Mouse (Mus musculus) regulatory T cell (primary cell): ENCODE data around the gene Sectm1a.
"Not testable (repeated sequence)": the region's sequence is repeated elsewhere in the genome, so short reads cannot be mapped to it uniquely, and the experiment has no call there.

Experiments
- in situ Hi-C: fragments of 300-600 bp; cut with MboI, MseI; formaldehyde crosslinking; loops from one replicate; pipeline ENCODE4 v1.15.1; 2025; ENCODE audit warnings: high pct_unique_total_duplicates

Sectm1a gene

DNA sequence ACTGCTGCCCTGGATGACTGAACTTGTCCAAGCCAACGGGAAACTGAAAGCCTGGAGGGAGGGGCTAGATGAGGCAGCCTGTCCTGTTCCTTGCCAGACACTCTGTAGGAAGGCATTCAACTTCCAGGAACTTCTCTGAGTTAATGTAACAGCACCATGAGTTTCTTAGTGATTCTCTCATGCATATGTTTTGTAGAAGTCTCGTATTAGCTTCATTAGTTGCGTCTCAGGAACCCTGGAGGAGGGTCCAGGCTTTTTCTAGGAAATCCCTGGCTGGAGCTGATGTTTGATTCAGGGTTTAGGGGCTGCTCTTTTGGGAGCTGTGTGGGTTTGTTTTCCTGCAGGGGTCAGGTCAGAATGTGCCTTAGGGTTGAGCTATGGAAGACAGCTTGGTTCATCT lies at the start of gene Sectm1a:
Sectm1a (minus strand) TSS at position 101 of the 400 bp plus-strand sequence.
- in situ Hi-C loops: no loop called here

DNA sequence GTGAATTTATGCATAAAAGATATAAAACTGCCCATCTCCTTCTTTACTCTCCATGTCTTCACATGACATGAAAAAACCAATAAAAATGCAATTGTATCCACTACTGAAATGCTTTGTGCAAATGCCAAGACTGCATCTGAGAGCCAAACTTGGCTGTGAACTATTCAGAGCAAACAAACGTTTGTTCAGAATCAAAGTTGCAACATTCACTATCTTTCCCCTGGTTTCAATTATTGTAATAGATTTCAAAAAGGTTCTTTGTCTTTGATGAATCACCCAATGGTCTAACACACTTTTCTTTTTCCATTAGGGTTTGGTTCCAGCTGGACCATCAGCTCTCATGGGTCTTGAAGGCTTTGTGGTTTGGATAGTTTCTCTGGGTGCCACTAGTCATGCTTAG lies 48.6 kb upstream of the Sectm1a start:
- in situ Hi-C loops: no loop called here

DNA sequence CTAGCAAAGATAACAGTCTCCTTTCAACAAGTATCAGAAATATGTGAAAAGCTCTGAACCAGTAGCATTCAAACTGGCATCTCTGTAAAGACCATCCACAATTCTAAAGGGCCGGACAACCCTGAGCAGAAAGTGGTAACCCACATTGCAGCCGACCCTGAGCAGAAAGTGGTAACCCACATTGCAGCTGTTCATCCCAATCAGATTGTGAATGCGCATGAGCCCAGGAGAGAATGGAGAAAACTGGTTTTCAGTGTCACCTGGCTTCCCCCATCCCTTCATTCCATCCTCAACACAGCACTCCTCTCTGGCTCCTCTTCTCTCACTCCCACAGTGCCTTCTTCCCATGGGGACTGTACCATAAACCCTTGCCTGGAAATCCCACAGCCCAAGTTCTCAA lies 46.4 kb upstream of the Sectm1a start:
- in situ Hi-C loops: no loop called here

DNA sequence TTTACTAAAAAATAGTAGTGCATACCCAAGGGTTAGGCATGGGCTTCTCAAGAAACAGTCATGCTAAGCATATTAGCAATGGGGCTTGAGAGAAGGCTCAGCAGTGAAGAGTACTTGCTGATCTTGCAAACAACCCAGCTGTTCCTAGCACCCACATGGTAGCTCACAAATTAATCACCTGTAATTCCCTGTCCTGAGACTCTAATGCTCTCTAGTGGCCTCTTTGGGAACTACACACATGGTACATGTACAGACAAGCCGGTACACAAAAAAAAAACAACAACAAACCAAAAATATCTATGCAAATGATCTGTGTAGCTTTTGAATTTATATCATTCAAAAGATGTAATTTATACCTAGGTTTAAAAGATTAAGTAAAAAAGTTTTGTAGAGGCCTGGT lies 45.4 kb upstream of the Sectm1a start:
- in situ Hi-C loops: no loop called here

DNA sequence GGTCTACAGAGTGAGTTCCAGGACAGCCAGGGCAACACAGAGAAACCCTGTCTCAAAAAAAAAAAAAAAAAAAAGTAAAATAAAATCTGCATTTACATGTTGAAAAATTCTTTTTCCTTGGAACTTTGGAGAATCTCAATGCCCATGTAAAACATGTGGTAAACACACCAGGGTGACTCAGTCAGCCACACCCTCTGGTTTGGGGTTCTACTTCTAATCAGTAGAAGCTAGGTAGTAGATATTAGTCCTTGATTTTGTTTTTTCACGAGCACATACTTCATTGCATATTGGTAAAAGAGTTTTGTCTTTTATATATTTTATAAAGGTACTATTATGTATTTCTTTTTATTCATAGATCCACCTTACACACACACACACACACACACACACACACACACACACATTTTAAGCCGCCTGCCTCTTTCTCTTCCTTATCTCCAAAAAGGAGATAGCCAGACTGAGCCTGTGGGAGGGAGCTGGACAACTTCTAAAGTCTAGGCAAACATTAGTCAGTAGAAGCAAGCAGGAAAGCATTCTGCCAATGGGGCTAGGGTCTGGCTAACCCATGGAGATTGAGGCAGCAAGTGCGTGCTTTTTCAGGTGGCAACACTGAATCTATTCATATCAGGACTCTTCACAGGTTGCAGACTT lies 44.6 kb upstream of the Sectm1a start:
- in situ Hi-C loops: no loop called here

DNA sequence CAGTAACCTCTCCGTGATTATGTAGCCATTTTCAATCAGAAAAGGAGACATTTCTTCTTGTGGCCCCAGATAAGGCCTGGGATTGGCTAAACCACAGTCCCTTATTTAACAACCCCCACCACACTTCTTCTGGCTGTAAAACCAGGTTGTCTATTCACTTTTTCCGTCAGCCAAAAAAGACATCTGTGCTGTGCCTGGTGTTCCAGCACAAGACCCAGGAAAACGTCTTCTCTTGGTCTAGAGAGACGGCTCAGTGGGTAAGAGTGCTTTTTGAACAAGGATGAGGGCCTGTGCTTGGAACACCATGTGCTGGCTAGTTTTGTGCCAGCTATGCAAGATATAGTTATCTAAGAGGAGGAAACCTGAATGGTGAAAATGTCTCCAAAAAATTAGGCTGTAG lies 42.4 kb upstream of the Sectm1a start:
- in situ Hi-C loops: no loop called here

DNA sequence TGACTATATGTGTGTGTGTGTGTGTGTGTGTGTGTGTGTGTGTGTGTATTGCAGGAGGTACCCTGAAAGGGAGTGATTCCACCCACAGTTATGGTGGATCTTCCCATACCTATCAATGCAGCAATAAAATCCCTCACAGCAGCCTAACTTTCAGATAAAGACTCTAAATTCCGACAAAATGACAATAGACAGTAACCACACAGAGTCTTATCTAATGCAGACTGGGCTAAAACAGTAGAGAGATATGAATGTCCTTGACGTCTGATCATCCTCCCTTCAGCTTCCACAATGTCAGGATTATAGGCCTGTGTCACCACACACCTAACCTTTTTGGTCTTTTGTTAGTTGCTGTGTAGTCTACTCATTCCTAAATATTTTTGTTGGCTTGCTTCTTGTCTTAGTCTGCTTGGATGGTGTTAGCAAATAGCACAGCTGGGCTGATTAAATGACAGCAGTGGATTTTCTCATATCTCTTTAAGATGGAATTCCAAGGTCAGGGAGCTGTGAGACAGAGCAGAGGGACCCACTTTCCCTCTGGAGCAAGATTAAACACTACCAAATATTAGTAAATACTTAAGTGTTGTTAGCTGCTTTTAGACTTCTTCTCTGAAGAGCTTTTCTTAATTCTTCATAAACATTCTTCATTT lies 41.1 kb upstream of the Sectm1a start:
- in situ Hi-C loops: no loop called here

DNA sequence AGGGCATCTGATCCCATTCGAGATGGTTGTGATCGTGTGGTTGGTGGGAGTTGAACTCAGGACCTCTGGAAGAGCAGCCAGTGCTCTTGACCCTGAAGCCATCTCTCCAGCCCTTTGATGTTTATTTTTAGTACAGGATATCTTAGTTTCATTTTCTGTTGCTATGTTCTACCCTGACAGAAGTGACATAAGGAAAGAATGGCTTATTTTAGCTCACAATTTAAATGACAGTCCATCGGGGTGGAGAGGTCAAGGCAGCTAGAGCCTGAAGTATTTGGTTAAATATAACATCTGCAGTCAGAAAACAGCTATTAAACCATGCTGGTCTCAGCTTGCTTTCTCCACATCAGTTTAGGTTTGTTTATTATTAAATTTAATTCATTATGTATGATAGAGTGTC lies 40.1 kb upstream of the Sectm1a start:
- in situ Hi-C loops: no loop called here

DNA sequence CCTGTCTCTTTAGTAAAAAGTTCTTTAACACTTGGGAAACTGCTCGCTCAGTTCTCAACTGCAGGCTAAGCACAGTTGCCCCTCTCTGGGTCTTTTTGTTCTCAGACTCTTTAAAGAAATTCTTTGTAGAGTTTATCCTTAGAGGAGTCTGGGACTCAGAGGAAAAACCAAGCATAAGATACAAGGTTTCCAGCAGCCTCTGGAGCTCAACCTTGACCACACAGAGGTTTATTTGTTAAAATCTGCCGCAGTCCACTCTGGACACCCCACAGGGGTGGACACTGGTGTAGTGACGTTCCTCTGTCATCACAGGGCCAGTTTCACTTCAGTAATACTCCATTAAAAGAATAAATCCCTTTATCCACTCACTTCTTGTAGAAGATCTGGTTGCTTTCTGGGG lies 37.6 kb upstream of the Sectm1a start, which contains the start of gene Tex19.2:
Tex19.2 (minus strand) TSS at position 101 of the 400 bp plus-strand sequence.
- in situ Hi-C loops: loop anchor here (5.0 kb wide), 1 partner anchor 51 kb away; no protein-coding TSS in a partner anchor

DNA sequence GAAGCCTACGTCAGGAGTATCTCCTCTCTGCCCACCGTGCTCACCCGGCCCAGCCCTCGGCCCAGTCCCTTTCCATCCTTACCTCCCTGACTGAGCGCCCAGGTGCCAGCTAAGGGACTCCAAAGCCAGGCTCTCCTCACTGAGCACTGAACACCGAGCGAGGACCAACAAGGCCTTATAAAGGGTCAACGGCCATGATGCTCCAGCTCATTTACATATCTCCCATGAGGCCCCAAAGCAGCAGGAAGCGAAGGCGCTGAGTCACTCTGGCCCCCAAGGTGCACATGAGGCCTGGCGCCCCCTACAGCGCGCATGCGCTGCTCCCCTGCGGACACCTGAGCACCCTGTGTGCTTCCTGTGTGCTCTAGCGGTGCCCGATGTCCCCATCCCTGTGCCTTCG lies 37.1 kb upstream of the Sectm1a start:
- in situ Hi-C loops: loop anchor here (5.0 kb wide), 1 partner anchor 51 kb away; no protein-coding TSS in a partner anchor

DNA sequence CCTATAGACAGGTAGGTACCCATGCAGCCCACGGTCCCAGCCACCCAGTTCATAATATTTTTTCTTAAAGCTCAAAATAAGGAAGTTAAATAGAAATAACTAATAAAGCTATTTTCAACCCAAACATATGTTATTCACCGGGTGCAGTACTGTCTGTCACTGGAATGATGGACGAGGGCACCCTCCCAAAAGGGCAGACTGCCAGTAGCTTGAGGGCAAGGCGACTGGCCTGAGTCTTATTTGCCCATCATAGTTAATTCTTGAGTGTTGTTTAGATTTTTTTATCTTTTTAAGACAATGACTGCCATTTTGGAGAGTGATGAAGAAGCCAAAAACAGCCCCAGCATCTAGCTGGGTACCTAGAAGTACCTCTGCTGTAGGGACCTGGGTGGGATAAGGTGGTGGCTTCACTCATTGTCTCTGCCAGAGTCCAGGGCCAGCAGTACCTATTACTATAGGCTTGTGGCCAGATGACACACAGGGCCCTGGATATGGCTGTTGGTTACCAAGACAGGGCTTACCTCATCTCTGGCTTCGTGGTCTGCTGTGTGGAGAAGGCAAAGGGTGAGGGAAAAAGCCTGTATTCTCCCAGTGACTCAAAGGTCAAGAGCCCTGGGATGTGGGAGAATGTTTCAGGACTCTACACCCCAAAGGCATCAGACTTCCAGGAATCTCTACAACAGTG lies 31.2 kb upstream of the Sectm1a start:
- in situ Hi-C loops: no loop called here

DNA sequence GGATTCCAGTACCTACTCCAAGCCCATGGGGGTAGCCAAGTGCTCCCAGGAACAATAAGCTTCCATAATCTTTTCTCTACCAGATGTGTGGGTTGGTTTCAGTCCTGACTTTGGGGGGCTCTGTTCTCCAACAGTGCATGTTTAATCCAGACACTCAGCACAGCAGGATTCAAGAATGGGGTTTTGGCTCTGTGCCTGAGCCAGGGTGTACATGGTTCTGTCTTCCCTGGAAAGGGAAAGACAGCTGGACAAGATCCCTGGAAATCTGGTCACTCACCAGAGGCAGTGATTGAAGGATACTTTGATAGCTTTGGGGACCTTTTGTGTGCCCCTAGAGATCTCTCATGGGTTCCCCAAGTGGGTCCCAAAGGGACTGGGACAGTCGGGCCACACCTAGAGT lies 30.6 kb upstream of the Sectm1a start:
- in situ Hi-C loops: no loop called here

DNA sequence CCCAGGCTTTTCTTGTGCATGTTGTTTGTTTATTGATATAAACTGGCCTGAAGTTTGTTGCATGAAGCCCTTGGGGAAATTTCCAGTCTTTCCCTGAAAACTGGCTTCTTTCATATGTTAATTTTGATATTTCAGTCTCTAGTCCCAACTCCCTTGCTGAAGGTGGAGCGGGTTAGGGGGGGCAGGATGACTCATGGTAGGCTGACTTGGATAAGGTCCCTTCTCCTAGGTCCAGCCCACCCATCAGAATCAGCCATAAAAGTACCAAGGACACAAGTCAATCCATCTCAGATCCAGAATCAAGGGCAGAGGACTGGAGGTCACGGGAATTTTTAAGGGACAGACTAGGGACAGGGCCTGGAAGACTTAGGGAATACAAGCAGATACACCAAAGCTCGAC lies 30.0 kb upstream of the Sectm1a start:
- in situ Hi-C loops: no loop called here

DNA sequence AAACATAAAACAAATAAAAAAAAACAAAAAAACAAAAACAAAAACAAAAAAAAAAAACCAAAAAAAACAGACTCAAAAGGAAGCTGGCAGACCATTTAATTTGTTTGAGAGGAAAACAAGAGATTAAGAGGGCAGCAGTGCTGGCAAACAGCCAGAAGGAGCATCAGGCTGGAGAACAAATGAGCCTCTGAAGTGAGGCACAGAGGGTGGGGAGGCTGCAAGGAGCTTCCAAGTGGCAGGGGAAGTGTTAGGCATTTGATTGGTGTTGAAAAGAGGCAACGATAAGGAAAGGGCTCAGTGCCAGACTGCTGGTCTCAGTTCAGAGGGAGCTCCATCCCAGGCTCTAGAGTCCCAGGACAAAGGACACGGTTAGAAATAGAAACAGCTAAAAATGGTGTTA lies 29.0 kb upstream of the Sectm1a start:
- in situ Hi-C loops: no loop called here

DNA sequence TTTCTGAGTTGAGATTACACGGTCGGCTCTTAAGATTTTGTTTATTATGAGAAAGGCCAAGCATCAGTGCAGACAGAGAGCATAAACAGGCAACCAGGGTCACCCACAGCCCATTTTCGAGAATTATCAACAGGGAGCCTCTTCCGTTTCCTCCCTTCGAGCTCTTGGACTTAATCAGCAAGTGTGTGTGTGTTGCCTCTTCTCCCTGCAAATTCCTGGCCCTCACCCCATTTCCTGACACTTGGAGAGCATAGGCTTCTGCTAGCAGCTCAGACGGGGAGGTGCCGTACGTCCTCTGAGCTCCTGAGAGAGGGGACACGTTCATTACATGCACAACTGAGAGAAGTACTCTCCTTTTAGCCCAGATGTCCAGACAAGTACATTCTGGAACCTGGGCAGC lies 27.0 kb upstream of the Sectm1a start:
- in situ Hi-C loops: no loop called here

DNA sequence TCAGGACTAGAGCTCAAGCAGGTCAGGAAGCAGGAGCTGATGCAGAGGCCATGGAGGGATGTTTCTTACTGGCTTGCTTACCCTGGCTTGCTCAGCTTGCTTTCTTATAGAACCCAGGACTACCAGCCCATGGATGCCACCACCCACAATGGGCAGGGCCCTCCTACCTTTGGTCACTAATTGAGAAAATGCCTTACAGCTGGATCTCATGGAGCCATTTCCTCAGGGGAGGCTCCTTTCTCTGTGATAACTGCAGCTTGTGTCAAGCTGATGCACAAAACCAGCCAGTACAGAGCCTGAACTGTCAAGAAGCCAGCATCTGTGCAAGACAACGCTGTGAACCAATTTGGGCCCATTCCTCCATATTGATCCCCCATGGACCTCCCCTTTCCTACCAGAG lies 26.2 kb upstream of the Sectm1a start:
- in situ Hi-C loops: not testable (repeated sequence)

DNA sequence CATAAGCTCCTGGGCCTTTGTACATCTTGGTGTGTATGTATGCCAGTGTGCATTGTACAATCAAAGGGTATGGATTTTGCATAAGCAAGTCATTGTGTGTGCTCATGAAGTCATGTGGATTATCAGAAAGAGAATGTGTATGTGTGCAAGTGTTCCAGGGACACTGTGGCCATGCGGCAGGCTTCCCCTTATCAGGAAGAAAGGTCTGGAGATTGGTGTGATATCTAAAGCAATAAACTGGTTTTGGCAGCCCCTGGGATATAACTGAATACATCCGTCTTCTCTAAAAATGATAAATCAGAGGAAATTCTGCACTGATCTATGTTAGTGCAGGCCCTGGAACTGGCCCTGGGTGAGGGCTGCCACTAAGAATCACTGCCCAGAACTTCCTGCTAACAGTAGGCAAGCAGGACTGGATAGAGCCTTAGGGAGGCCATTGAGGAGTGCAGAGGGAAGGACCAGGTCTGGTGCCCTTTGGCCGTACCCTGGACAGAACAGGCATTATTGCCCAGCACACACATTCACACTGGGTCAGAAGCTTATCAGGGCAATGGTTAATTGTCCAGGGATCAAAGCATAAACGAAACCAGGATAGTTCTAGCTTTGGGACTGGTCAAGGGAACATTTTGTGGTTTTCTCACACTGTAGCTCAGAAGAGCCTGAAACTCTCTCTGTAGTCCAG lies 20.2 kb upstream of the Sectm1a start:
- in situ Hi-C loops: no loop called here

DNA sequence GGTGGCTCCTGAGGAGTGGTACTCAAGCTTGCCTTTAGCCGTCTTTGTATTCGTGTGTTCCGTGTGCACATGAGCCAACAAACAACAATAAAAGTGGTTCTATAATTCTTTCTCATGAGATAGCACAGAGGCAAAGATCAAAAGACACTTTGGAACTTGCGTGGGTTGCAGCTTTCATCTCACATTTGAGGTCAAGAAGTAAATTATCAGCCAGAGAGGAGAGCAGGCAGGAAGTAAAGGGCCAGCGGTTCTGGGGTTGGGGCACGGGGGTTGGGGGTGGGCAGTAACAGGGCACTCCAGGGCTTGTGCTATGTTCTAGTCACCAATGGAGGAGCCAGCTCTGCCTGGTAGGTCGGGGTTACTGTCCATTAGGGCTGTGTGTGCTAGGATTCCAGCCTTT lies 19.7 kb upstream of the Sectm1a start:
- in situ Hi-C loops: no loop called here

DNA sequence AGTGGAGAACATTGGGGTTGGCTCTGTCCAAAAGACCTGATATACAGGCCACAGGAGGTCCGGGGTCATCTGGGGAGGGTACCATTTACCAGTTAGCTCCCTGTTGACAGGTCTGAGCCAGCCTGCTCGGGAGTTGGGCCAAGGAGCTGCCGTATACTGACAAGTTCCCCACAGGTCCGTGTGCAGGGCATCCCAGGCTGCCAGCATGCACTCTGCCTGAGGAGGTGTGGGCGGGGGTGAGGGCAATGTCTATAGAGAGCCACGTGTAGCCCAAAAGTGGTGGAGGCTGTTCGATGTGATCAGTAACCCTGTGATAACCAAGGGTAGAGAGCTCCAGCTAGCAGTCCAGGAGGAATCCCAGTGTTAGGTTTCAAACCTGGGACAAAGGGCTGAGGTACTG lies 18.7 kb upstream of the Sectm1a start:
- in situ Hi-C loops: no loop called here

DNA sequence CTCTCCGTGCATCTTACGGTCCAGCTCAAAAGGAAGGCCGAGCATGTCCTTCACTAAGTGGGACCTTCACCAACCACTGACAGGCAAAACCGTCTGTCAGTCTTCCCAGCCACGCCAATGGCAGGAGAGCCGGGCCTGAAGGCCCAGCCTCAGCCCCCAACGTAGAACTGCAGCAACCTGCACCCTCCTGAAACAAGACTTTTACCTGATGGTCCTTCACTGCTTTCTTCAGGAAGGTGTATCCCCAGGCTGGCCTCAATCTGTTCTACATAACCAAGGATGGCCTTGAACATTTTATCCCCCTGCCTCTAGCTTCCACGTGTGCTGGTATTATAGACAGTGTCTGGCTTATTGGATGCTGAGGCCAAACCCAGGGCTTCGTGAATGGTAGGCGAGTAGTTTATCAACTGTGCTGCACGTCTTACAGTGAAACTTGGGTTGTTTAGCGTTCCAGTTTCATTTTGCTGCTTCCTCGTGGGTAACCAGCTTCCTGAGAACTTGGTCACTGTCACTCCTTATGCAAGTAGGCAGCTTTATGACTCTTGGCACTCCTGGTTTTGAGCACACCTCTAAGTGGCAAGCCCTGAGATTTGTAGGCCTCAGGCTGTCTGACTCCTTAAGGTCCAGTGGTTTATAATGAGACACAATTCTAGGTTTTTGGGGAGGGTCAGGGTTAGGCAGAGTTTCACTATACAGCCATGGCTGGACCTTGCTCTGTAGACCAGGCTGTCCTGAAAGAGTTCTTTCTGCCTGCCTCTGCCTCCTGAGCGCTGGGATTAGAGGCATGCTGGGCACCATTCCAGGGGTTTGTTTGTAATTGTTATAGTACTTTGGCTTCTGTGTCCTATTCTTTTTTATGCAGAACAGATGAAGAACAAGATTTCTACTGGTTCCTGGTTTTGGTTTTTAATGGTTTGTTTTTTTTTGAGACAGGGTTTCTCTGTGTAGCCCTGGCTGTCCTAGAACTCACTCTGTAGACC lies 11.9 kb upstream of the Sectm1a start:
- in situ Hi-C loops: no loop called here

DNA sequence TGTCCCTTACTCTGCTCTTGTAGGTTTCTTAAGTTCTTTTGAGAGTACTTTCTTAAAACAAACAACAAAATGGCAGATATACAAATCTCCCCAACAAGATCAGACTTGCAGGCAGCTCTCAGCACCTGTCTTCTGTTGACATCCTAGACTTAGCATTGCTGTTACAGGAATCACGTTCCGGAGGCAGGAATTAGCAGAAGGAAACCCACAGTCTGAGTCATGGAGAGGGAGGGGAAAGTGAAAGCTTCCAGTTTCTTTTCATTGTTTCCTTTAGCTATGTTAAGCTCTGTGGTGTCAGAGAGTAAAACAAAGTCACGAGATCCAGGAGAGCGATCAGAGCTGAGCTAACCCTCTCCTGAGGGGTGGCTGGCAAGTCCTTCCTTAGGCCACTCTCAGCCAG lies 9.9 kb upstream of the Sectm1a start:
- in situ Hi-C loops: no loop called here
